Mouse (Mus musculus) Patski (cell line): ENCODE measurements at regions not wholly inside any gene's neighbourhood (a gene's known extent, or its start where the extent isn't known, plus 50 kb on each side); places are given as distances from the start of the nearest gene placed in this dataset.
A peak's percentile ranks its signal among the peaks of the same experiment; 100 is the strongest.
"Not testable (repeated sequence)": the region's sequence is repeated elsewhere in the genome, so short reads cannot be mapped to it uniquely, and the experiment has no call there.

Experiments
- ATAC-seq: fragments of 100-300 bp; one replicate; pipeline ENCODE4 v1.8.0; 2021
- CTCF ChIA-PET: fragments of 350-600 bp; sonication (Branson Sonifier 250); formaldehyde crosslinking; loops from one replicate; lab custom pipeline; 2022; ENCODE audit warnings: inconsistent platforms; lab: Charles Lee
- POLR2A ChIA-PET: fragments of 350-600 bp; sonication (Branson Sonifier 250); formaldehyde crosslinking; loops from one replicate; lab custom pipeline; 2022; ENCODE audit warnings: antibody characterized with exemption, inconsistent platforms; lab: Charles Lee
- DNase-seq: peaks from one replicate; pipeline ENCODE4 v3.0.0-alpha.2; 2011; ENCODE audit warnings: low read depth, low spot score
- H3K27me3 ChIP-seq: fragments of 371-371 bp; one replicate; pipeline ENCODE4 v1.5.1; 2021
- CTCF ChIP-seq: fragments of 100-300 bp; IDR thresholded peaks from one replicate; pipeline ENCODE4 v1.5.1; 2021
- in situ Hi-C: fragments of 300-500 bp; cut with MboI; formaldehyde crosslinking; loops from 3 replicates; pipeline ENCODE4 v1.11.1; 2018; ENCODE audit warnings: low pct_unique_long_range_greater_than_20kb, mixed read lengths

DNA sequence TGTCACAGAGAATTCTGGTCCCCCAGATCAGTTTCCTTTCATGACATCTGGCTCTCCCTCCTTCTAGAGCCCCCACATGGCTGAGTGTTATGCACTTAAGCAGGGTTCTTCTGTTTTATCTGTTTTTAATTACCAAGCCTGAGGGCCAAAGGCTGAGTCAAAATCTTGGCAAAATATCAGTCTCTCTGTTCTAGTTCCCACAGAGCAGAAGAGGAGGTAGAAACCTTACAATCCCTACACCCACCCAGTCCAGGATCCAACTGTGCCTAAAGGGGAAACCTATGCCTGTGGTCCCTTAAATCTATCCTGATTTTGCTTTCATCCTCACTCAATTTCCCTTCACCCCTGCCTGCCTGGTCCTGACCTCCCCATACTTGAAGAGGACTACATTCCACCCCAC, 181.4 kb downstream of the Teddm3 start:
- DNase-seq (no peak), ATAC-seq (no peak)
- no peak for TF ChIP-seq CTCF
- peaks cover 6% of the 10 kb centered on the region for H3K27me3 ChIP-seq
- POLR2A ChIA-PET: no interaction called here
- in situ Hi-C loops: no loop called here
- CTCF ChIA-PET: interaction anchor here (2.0 kb wide), 1 partner anchor 18 kb away, joined by 5 read pairs; no protein-coding TSS in a partner anchor

GRCm38 (mm10) chr16:20958905-20959304, 194.9 kb downstream of the Teddm3 start:
- ChIA-PET POLR2A (no interaction called here), CTCF (no interaction called here)
- in situ Hi-C loops: no loop called here
- DNase-seq (no peak), ATAC-seq (no peak)
- H3K27me3 ChIP-seq: no peaks in the 10 kb centered on the region
- no peak for TF ChIP-seq CTCF

GRCm38 (mm10) chr16:20936722-20937121, 202.4 kb upstream of the Thpo start:
- H3K27me3 ChIP-seq: peaks cover 7% of the 10 kb centered on the region
- in situ Hi-C loops: no loop called here
- ATAC-seq (no peak), DNase-seq (no peak)
- ChIA-PET POLR2A (no interaction called here), CTCF (no interaction called here)
- no peak for TF ChIP-seq CTCF

DNA sequence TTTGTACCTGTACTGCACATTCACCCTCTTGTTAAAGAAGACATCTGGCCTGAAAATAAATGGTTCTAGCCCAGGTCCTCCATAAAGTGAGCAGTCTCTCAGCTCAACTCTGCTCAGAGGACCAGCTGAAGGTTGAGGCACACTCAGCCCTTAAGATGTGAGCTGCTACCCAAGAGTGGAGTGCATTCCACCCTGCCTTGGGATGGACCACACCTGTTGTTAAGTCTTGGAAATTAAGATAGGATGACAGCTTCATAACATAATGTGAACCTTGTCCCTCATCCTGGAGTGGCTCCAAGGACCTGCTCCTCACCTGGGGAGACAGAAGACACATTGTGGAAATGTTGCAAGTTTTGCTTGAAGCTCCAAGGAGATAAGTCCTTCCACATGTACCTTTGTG, 200.5 kb upstream of the Thpo start:
- POLR2A ChIA-PET, ATAC-seq: not testable (repeated sequence)

GRCm38 (mm10) chr16:20930003-20930402, 195.7 kb upstream of the Thpo start:
- in situ Hi-C loops, CTCF ChIA-PET, H3K27me3 ChIP-seq, POLR2A ChIA-PET, DNase-seq, ATAC-seq: not testable (repeated sequence)

More for the DNA sequence above, 200.5 kb upstream of the Thpo start:
- H3K27me3 ChIP-seq, CTCF ChIA-PET, in situ Hi-C loops, DNase-seq: not testable (repeated sequence)

- not testable (repeated sequence) for ATAC-seq
Measured at GRCm38 (mm10) chr16:20925776-20926175, 191.5 kb upstream of the Thpo start.

DNA sequence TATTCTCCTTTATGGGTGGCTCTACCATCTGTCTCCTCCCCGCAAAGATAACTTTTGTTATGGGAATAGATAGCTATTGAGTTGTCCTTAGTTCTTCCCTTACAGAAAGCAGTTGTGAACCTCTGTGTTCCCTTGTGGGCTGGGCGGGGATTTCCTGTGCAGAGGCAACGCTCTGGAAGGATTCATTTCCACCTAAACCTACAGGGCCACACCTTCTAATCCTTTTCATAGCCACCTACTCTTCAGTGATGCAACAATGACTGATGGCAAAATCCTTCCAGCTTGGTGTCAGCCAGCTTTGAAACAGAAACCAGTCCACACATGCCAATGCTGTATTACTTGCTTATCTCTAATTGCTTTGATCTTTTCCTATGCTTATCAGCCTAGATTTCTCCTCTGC, 176.6 kb upstream of the Thpo start:
- DNase-seq, ATAC-seq, CTCF ChIA-PET, H3K27me3 ChIP-seq, POLR2A ChIA-PET: not testable (repeated sequence)
- in situ Hi-C loops: loop anchor here (10.0 kb wide), 1 partner anchor 274 kb away; no protein-coding TSS in a partner anchor

More at GRCm38 (mm10) chr16:20925776-20926175, 191.5 kb upstream of the Thpo start:
- DNase-seq, in situ Hi-C loops, POLR2A ChIA-PET, CTCF ChIA-PET, H3K27me3 ChIP-seq: not testable (repeated sequence)

DNA sequence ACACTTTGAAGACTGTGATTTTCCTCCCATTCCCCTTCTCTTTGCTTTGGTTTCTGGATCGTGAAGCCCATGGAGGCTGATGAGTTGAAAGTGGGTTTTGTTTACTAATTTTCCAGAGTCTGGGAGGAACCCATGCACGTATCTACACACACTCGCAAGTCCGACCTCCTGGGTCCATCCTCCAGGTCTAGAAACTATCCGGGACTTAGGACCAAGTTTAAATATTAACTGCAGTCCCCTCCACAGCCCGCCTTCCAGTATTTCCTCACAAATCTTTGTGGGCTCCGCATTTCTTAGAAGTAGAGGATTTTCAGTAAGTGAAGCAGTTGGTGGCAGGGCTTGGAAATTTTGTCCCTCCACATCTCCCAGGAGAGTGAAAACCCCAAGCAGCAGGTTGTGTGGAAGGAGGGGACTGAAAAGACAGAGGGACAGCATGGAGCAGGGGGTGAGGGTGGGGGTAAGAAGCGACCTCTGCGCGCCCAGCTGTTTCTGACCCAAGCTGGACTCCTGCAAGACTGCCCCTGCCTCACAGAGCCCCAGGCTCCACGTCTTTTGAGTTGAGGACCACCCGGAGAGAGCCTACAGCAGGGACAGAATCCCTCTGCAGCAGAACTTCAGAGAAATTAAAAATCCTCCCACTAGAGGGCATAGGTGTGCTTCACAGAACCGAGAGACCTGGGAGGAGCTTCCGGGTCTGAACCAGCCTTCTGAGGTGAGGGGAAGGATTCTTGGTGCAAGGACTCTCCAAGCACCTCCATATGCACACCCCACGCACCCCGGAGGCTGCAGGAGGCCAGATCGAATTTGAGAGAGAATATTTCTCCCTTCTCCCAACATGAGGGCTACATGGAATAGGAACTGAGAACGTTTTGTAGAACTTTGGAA, 174.4 kb upstream of the Thpo start:
- H3K27me3 ChIP-seq, CTCF ChIA-PET, POLR2A ChIA-PET, DNase-seq: not testable (repeated sequence)
- peak; percentile 43 for TF ChIP-seq CTCF
- peak; percentile 87 for ATAC-seq
- in situ Hi-C loops: loop anchor here (10.0 kb wide), 1 partner anchor 166 kb away; no protein-coding TSS in a partner anchor

DNA sequence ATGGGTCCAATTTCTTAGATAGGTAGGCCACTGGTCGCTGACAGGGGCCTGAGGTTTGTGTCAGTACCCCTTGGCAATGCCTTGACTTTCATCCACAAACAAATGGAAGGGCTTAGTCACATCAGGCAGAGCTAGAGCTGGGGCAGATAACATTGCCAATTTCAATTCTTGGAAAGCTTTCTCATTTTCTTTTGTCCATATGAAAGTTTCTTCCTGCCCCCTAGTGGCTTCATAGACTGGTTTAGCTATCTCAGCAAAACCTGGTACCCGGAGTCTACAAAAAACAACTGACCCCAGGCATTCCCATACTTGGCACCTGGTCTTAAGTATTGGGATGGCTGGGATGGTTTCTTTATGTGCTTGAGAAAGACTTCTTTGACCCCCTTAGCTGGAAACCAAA, 161.4 kb upstream of the Thpo start:
- peak; percentile 45 for TF ChIP-seq CTCF
- ChIA-PET POLR2A (no interaction called here), CTCF (no interaction called here)
- H3K27me3 ChIP-seq: no peaks in the 10 kb centered on the region
- in situ Hi-C loops: loop anchor here (10.0 kb wide), 1 partner anchor 91 kb away; no protein-coding TSS in a partner anchor
- ATAC-seq: no peak
- no peak for DNase-seq

GRCm38 (mm10) chr16:20871726-20872125, 137.4 kb upstream of the Thpo start:
- DNase-seq: no peak
- no peak for ATAC-seq
- ChIA-PET CTCF (interaction anchor here (0.9 to 1.3 kb wide), 2 partner anchors 8 to 11 kb away, joined by 3 to 4 read pairs; no protein-coding TSS in a partner anchor), POLR2A (no interaction called here)
- in situ Hi-C loops: no loop called here
- TF ChIP-seq CTCF: no peak
- H3K27me3 ChIP-seq: peaks cover 13% of the 10 kb centered on the region

GRCm38 (mm10) chr16:20866771-20867170, 132.5 kb upstream of the Thpo start:
- POLR2A ChIA-PET: no interaction called here
- in situ Hi-C loops: no loop called here
- CTCF ChIA-PET: no interaction called here
- TF ChIP-seq CTCF: no peak
- H3K27me3 ChIP-seq: peaks cover 13% of the 10 kb centered on the region
- ATAC-seq (no peak), DNase-seq (no peak)
